Mouse (Mus musculus) testis, postnatal 14 days (tissue): ENCODE results near the gene Hnrnpul1.
A peak's percentile ranks its signal among the peaks of the same experiment; 100 is the strongest.
"Not testable (repeated sequence)": the region's sequence is repeated elsewhere in the genome, so short reads cannot be mapped to it uniquely, and the experiment has no call there.

Source experiments
- DNase-seq: peaks from one replicate; pipeline ENCODE4 v3.0.0; 2021; ENCODE audit warnings: low spot score

Hnrnpul1 gene

GRCm38 (mm10) chr7:25780753-25781152 is 26.2 kb upstream of the Hnrnpul1 start:
- DNase-seq = no peak

- no peak for DNase-seq
Measured at GRCm38 (mm10) chr7:25780021-25780420, 25.5 kb upstream of the Hnrnpul1 start.

- no peak for DNase-seq
Measured at GRCm38 (mm10) chr7:25768229-25768628, 13.7 kb upstream of the Hnrnpul1 start.

DNA sequence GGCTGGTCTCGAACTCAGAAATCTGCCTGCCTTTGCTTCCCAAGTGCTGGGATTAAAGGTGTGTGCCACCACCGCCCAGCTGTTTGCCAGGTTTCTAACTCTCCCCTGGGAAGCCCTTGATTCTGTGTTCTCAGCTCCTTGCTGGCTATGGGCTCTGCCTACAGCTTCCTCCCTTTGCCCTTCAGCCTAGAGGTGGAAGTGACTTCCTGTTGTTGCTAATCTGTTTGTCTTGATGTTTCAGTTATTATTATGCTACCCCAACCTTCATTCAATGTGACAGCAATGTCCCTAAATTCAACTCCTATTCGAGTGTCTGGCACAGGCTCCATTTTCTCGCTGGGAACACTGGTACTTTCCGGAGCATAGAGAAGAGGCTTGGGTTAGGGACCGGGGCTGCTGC is 11.6 kb upstream of the Hnrnpul1 start:
- DNase-seq = no peak

GRCm38 (mm10) chr7:25764221-25764620 is 9.7 kb upstream of the Hnrnpul1 start:
- DNase-seq = no peak

DNA sequence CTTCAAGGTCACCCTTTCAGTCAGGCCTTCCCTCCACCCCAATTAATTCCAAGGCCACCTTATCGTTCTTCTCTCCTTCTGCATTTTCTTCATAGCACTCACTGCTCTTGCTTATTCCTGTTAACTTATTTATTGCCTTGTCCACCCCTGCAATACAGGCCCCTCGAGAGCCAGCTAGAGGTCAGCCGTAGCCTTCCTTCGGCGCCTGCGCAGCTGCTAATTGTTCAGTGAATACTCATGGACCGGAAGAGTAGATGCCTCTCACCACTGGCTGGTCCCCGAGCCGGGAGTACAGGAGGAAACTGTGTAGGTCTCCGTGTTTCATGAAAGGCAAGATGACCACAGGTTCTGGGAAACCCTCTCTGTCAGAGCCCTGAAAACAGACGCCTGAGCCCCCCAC is 9.1 kb upstream of the Hnrnpul1 start:
- peak; percentile 57 for DNase-seq

DNA sequence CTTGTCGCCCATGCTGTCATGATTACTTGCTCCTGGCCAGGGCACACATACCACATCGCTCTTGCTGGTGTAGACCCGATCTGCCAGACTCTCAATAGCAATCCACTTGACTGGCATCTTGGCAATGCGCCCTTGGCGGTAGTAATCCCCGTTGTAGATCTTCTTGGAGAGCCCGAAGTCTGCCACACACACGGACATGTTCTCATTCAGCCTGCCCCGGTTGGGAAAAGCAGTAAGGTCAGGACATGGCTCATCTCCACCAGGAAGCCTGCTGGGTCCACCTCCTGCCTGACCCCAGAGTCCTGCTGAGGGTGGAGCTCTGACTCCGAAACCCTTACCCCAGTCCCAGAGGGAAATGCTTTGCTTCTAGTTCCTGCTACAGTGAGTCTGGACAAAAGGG is 6.8 kb upstream of the Hnrnpul1 start:
- no peak for DNase-seq

DNA sequence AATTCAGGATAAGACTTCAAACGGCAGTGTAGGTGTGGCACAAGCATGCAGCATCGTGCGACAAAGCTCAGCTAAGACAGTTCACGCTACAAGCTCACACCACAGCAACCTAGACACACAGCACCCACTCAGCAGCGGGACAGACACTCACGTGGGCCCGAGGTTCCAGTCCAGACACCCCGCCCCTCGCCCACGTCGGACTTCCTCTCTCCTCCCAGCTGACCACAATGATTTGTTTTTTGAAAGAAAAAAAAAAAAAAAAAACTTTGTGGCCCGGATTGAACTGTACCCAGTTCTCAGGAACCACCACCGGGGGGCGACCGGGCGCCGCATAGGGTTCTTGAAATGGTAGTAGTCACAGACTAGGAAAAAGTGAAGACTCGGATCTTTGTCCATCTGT is 1.5 kb upstream of the Hnrnpul1 start:
- DNase-seq = peak; percentile 87

- peak; percentile 76 for DNase-seq
Measured at GRCm38 (mm10) chr7:25755468-25755833, 894 bp upstream of the Hnrnpul1 start.

DNA sequence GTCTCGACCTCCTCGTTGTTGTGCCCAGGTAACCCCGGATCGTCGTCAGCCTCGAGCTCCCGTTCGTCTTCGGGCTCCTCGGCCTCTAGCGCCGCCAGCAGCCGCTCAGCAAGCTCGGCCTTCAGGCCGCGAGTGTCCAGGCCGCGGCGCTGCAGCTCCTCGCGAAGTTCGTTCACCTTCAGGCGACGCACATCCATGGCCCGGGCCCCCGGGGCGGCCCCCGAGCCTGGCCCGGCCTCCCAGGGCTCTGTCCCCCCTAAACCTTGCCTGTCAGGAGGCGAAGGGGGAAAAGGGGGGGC is 169 bp downstream of the Hnrnpul1 start:
- DNase-seq = no peak

- DNase-seq = peak; percentile 76
Measured at GRCm38 (mm10) chr7:25753643-25754438, 716 bp downstream of the Hnrnpul1 start.

DNA sequence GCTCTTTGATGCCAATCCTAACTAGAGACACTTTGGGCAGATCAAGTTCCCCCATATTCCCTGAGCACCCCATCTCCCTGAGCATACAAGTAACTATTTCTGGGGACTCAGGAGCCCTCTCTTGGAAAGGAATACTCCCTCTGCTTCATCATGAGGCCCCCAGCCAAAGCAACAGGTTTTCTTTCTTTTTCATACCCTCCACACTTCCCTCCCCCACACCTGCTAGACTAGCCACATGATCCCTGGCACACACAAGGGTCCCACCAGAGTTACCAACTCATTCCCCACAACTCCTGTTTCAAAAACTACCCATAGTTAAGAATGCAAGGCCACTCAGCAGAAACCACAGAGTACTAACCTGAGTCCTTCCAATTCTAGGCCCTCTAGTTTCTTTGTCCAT is 1.5 kb downstream of the Hnrnpul1 start:
- no peak for DNase-seq

DNA sequence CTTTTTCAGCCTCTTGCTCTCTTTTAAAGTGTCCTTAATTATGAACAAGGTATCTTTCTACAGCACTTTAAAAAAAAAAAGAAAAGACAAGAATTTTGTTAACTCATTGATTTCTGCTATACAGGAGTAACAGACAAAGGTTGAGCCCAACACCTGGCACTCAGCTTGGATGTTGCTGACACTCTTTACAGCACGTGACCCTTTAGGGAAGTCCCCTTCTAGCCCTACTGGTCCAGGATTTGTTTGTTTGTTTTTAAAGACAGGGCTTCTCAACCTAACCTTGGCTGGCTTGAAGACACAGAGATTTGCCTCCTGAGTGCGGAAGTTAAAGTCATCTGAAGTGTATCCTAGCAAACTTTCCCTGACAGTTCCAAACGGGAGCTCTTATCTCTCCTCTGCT is 7.7 kb downstream of the Hnrnpul1 start:
- DNase-seq = no peak

DNA sequence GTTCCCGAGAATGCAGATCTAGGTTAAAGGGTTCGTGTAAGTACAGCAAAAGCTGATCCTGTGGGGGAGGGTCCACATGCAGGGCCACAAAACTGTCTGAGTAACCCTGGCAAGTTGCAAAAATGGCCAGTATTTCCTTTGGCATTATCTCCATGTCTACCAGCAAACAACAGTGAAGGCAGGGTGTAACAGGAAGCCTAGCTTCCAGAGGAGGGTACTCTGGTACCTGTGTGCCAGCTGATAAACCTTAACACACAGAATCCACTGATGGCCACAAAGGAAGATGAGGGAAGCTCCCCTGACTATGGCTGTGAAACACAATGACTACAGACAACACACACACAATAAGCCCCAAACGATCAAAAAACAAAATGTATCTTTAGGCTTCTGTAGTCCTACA is 16.3 kb downstream of the Hnrnpul1 start:
- DNase-seq = no peak

DNA sequence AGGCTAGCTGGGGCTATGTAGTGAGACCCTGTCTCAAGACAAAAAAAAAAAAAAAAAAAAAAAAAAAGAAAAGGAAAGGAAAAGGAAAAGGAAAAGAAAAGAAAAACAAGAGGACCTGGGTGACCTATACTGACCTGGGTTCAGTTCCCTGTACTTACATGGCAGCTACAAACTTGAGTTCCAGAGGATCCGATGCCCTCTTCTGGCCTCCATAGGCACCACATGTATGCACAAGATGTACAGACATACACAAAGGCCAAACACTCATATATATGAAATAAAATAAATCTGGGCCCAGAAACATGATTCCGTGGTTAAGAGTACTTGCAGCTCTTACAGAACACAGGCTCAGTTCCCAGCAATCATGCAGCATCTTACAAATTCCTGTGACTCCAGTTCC is 17.6 kb downstream of the Hnrnpul1 start:
- DNase-seq = no peak

DNA sequence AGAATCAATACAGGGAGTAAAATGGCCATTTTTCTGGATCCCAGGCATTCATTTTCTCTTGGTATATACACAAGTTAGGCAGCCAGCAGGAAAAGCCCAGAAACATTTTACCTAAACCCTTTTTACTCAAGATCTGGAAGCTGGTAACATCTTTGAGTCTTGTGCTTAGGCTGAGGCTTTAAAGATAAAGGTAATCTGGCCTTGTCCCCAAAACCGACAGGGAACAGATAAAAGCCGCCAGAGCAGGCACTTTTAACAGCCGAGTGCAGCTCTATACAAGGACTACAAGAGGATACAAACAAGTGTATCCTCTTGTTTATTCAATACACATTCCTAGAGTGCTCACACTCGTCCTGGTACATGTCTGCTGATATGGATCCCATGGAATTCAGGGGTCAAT is 19.6 kb downstream of the Hnrnpul1 start:
- DNase-seq = no peak

DNA sequence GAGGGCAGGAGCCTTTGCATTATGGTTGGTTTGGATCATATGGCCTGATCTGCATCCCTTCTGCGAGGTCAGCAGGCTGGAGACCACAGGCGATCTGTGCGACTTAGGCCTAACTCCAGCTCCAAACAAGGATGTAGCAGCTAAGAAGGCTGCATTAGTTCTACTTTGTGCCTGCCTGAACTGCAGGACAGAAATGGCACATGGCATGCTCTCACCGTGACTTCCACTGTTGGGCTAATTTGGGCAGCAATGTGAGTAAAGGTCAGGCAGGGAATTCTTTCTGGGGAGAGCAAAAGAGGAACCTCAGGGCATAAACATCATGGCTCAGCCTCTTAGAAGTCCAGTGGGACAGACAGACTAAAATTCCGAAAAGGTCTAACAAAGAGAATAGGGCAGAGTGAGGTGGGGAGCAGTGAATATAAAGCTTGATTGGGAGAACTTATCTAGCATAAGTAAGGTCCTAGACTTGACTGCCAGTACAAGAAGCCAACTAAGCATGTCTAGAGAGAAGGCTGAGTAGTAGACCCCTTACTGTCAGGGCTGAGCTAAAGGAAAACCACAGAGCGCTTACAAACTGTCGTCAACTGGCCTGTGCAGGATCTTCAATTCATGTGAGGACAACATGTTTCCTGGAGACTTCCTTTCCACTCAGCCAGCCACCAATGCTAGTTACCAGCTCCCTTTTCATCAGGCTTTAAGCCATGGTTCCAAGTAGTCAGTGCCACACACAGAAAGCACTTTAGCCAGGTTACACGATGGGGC is 23.1 kb downstream of the Hnrnpul1 start:
- DNase-seq = no peak

DNA sequence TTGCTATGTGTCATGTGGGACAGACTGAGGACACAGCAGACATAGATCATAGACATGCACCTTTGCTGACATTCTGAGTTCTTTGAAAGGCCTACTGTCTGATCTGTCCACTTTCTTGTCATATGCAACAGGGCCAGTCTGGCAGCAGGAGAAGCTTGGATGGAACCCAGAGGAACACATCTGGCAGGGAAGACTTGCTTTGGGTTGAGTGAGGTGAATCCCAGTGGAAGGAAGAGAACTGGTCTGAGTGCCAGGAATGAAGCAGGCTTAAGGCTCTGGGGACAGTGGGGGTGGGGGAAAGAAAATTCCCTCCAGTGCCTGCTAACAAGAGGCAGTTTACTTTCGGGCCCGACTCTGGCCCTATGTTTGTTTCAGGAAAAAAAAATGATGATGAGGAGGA is 24.7 kb downstream of the Hnrnpul1 start:
- DNase-seq = peak; percentile 46

GRCm38 (mm10) chr7:25729396-25729795 is 25.2 kb downstream of the Hnrnpul1 start:
- no peak for DNase-seq

GRCm38 (mm10) chr7:25727800-25728199 is 26.8 kb downstream of the Hnrnpul1 start:
- no peak for DNase-seq

GRCm38 (mm10) chr7:25725886-25726285 is 28.7 kb downstream of the Hnrnpul1 start:
- DNase-seq = no peak

- DNase-seq = not testable (repeated sequence)
Measured at GRCm38 (mm10) chr7:25721776-25722175, 32.8 kb downstream of the Hnrnpul1 start.

DNA sequence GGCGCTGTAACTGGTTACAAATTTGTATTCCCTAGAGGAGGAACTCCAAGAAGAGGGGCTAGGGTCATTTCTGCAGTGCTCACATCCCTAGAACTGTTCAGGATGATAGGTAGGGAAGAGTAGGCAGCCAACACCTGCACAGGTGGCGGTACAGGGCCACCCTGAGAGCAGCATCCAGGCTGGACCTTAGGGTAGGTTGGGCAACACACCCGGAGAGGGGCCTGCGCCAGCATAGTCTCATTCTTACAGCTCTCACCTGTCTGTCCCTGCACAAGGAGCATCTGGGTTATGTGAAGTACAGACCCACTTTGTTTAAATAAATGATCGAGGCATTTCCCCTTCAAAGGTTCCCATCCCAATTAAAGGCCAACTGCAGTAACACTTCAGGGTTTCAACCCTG is 33.8 kb downstream of the Hnrnpul1 start:
- DNase-seq = no peak
